Mouse (Mus musculus) stomach, embryonic 16.5 days (tissue): Measurements from ENCODE around the gene Slc39a11. TPM values are rescaled to one million over a fixed set of nuclear protein-coding genes. Genes with fewer than 3 reads are reported as not detected.

Experiments used
- ATAC-seq: fragments of 200-750 bp; cut with Nextera tagmentation; 2 replicates; pipeline ENCODE4 v1.8.0; 2017; ENCODE audit warnings: moderate number of reproducible peaks, moderate TSS enrichment; ENCODE audit not compliant: insufficient read depth, low FRiP score
- H3K27ac ChIP-seq: fragments of 300-500 bp; sonication (generic); 2 replicates; pipeline ENCODE4 v1.5.1; 2014; ENCODE audit warnings: low read length
- H3K27me3 ChIP-seq: fragments of 300-500 bp; sonication (generic); 2 replicates; pipeline ENCODE4 v1.6.1; 2014; ENCODE audit warnings: low read length, control low read depth, mixed read lengths; ENCODE audit not compliant: control insufficient read depth, insufficient read depth
- H3K36me3 ChIP-seq: fragments of 300-500 bp; sonication (generic); 2 replicates; pipeline ENCODE4 v1.6.1; 2014; ENCODE audit warnings: low read length; ENCODE audit not compliant: control insufficient read depth, insufficient read depth
- H3K4me1 ChIP-seq: fragments of 300-500 bp; sonication (generic); 2 replicates; pipeline ENCODE4 v1.6.1; 2014; ENCODE audit warnings: low read length, control low read depth, mixed read lengths; ENCODE audit not compliant: control insufficient read depth, insufficient read depth
- H3K4me2 ChIP-seq: fragments of 300-500 bp; sonication (generic); 2 replicates; pipeline ENCODE4 v1.6.1; 2014; ENCODE audit warnings: low read depth, low read length, mixed read lengths
- H3K4me3 ChIP-seq: fragments of 300-500 bp; sonication (generic); replicated peaks from 2 replicates; pipeline ENCODE4 v1.5.1; 2014; ENCODE audit warnings: mild to moderate bottlenecking, low read length
- H3K9ac ChIP-seq: fragments of 300-500 bp; sonication (generic); 2 replicates; pipeline ENCODE4 v1.6.1; 2014; ENCODE audit warnings: low read length
- H3K9me3 ChIP-seq: fragments of 300-500 bp; sonication (generic); replicated peaks from 2 replicates; pipeline ENCODE4 v1.6.1; 2016; ENCODE audit warnings: low read length, control low read depth; ENCODE audit not compliant: control insufficient read depth
- WGBS: fragments of 180-500 bp; shearing (Covaris S2); extraction: QIAGEN DNeasy Blood & Tissue Kit; methylation state at CpG from one replicate; pipeline ENCODE4 v1.1.7; 2014; 5-methylcytosine and 5-hydroxymethylcytosine counted together
- polyA plus RNA-seq: library from polyadenylated mRNA; unstranded; fragments of >200 nt; fragmentation: Nextera tagmentation; extraction: Ambion mirVana; gene quantifications from 2 replicates; pipeline ENCODE4 v1.2.1, GENCODE M21; 2015

The Slc39a11 gene
- polyA plus RNA-seq, 1 experiment from 2014 or later, result 47.9 TPM

- Histone ChIP-seq H3K4me3 (no peak overlapping the region), H3K9ac (no peak overlapping the region), H3K27me3 (no peaks in the 10 kb centered on the region), H3K4me2 (no peak overlapping the region), H3K36me3 (no peaks in the 10 kb centered on the region), H3K4me1 (no peaks in the 10 kb centered on the region), H3K27ac (no peak overlapping the region), H3K9me3 (no peaks in the 10 kb centered on the region; the same call in 1 of the 2 replicates)
- no peak for ATAC-seq
- 73% methylated on average over 23 of the region's 23 CpGs for WGBS
Measured at GRCm38 (mm10) chr11:113393366-113394150, 256.3 kb downstream of the Slc39a11 start.

DNA sequence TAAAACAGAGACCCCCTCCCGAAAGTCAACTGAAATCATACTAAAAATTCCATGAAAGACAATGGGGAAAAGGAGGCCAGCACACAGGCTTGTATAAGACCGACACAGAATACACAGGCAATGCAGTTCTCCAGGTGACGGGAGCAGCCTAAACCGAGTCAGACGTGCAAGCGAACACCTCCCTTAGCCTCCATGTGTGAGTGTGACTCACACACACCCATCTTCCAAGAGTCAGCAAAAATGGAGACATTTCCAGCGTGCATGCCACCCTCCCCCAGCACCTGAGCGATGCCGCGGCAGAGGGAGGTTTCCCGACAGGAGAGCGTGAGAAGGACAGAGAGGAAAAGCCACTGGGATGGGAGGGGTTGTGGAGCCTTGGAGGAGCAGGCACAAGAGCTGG lies 258.2 kb downstream of the Slc39a11 start:
- Histone ChIP-seq H3K4me2 (no peak overlapping the region), H3K27me3 (no peaks in the 10 kb centered on the region), H3K9ac (no peak overlapping the region), H3K4me3 (no peak overlapping the region), H3K36me3 (no peaks in the 10 kb centered on the region), H3K4me1 (no peaks in the 10 kb centered on the region), H3K27ac (no peak overlapping the region), H3K9me3 (no peaks in the 10 kb centered on the region)
- no peak for ATAC-seq
- WGBS, result 85% methylated on average over 12 of the region's 12 CpGs

- Histone ChIP-seq H3K4me3 (no peak overlapping the region), H3K4me2 (no peak overlapping the region), H3K27ac (no peak overlapping the region), H3K36me3 (no peaks in the 10 kb centered on the region), H3K27me3 (no peaks in the 10 kb centered on the region), H3K4me1 (no peaks in the 10 kb centered on the region), H3K9me3 (no peaks in the 10 kb centered on the region), H3K9ac (no peak overlapping the region)
- ATAC-seq, result no peak
- 39% methylated on average over 6 of the region's 6 CpGs for WGBS
Measured at GRCm38 (mm10) chr11:113389637-113390036, 260.2 kb downstream of the Slc39a11 start.

GRCm38 (mm10) chr11:113382674-113383571 lies 267.0 kb downstream of the Slc39a11 start:
- 37% methylated on average over 10 of the region's 10 CpGs for WGBS
- Histone ChIP-seq H3K36me3 (no peaks in the 10 kb centered on the region), H3K4me1 (no peaks in the 10 kb centered on the region), H3K27ac (no peak overlapping the region), H3K27me3 (no peaks in the 10 kb centered on the region), H3K9me3 (no peaks in the 10 kb centered on the region), H3K4me3 (no peak overlapping the region), H3K9ac (no peak overlapping the region), H3K4me2 (no peak overlapping the region)
- no peak for ATAC-seq

- Histone ChIP-seq H3K36me3 (no peaks in the 10 kb centered on the region), H3K4me1 (0 out of 2 replicates have a peak, but pooled peaks cover 3% of the 10 kb centered on the region), H3K9me3 (no peaks in the 10 kb centered on the region), H3K27me3 (no peaks in the 10 kb centered on the region), H3K27ac (no peak overlapping the region), H3K4me3 (no peak overlapping the region), H3K9ac (no peak overlapping the region), H3K4me2 (no peak overlapping the region)
- ATAC-seq, result no peak
- 83% methylated on average over 8 of the region's 8 CpGs for WGBS
Measured at GRCm38 (mm10) chr11:113381550-113381949, 268.3 kb downstream of the Slc39a11 start.

- WGBS, result 63% methylated on average over 9 of the region's 9 CpGs
- Histone ChIP-seq H3K36me3 (no peaks in the 10 kb centered on the region), H3K9ac (no peak overlapping the region), H3K4me2 (no peak overlapping the region), H3K4me1 (0 out of 2 replicates have a peak, but pooled peaks cover 3% of the 10 kb centered on the region), H3K4me3 (no peak overlapping the region), H3K9me3 (no peaks in the 10 kb centered on the region; the same call in 1 of the 2 replicates), H3K27me3 (no peaks in the 10 kb centered on the region), H3K27ac (0 out of 2 replicates have a peak overlapping the region, but pooled peaks have one; percentile 18)
- ATAC-seq, result no peak
Measured at GRCm38 (mm10) chr11:113378867-113379266, 271.0 kb downstream of the Slc39a11 start.

DNA sequence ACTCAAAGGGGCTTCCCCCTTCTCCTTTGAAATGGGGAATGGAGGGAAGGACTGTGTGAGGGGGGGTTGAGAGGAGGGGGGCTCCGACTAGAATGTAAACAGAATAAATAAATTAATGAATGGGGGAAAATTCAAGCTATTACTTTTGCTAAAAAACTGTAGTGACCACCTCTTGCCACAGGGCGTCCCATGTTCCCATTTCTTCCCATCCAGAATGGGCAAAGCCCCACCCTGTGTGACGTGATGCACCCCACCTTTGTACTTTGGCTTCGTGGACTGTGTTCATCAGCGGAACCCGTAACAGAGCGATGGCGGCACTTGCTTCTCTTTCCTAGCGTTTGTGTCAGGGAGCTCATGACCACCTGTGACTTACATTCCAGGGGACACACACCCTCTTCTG lies 273.8 kb downstream of the Slc39a11 start:
- Histone ChIP-seq H3K4me1 (0 out of 2 replicates have a peak, but pooled peaks cover 3% of the 10 kb centered on the region), H3K9ac (no peak overlapping the region), H3K27me3 (no peaks in the 10 kb centered on the region), H3K27ac (no peak overlapping the region), H3K36me3 (no peaks in the 10 kb centered on the region), H3K4me2 (no peak overlapping the region), H3K9me3 (no peaks in the 10 kb centered on the region; the same call in 1 of the 2 replicates), H3K4me3 (no peak overlapping the region)
- no peak for ATAC-seq
- WGBS, result 84% methylated on average over 9 of the region's 9 CpGs

DNA sequence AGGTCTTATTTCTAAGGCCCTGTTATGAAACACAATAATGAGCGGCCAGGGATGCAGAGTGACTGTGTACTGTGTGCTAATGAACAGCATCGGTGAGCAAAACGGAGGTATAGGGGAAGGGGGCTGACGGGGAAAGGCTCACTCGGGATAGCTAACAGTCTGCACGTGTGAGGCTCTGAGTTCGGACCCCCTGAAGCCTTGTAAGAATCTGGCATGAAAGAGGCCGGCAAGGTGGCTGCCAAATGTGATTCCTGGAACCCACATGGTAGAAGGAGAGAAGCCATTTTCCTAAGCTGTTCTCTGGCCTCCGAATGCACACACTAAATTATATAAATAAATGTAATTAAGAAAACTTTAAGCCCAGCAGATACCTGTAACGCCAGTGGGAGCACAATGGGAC lies 276.0 kb downstream of the Slc39a11 start:
- H3K9me3 ChIP-seq, result no peaks in the 10 kb centered on the region; the same call in 1 of the 2 replicates
- no peak overlapping the region for H3K9ac ChIP-seq
- no peak overlapping the region for H3K27ac ChIP-seq
- no peak for ATAC-seq
- 0 out of 2 replicates have a peak, but pooled peaks cover 3% of the 10 kb centered on the region for H3K4me1 ChIP-seq
- 91% methylated on average over 10 of the region's 10 CpGs for WGBS
- no peak overlapping the region for H3K4me2 ChIP-seq
- no peaks in the 10 kb centered on the region for H3K36me3 ChIP-seq
- H3K4me3 ChIP-seq, result no peak overlapping the region
- no peaks in the 10 kb centered on the region for H3K27me3 ChIP-seq

GRCm38 (mm10) chr11:113373331-113373730 lies 276.5 kb downstream of the Slc39a11 start:
- Histone ChIP-seq H3K36me3 (no peaks in the 10 kb centered on the region), H3K9ac (no peak overlapping the region), H3K4me1 (0 out of 2 replicates have a peak, but pooled peaks cover 3% of the 10 kb centered on the region), H3K27me3 (no peaks in the 10 kb centered on the region), H3K4me2 (no peak overlapping the region), H3K9me3 (no peaks in the 10 kb centered on the region; the same call in 1 of the 2 replicates), H3K27ac (no peak overlapping the region), H3K4me3 (no peak overlapping the region)
- 93% methylated on average over 9 of the region's 9 CpGs for WGBS
- ATAC-seq, result no peak
